Mouse (Mus musculus): ENCODE data around the gene Mapk1ip1. TPM values are rescaled to one million over a fixed set of nuclear protein-coding genes. Genes with fewer than 3 reads are reported as not detected.

Mapk1ip1 gene
- 47.1 and 49.7 TPM in 2 replicates for polyA plus RNA-seq (2012; rRNA removed)

GRCm38 (mm10) chr7:138845544-138846391 is at the start of gene Mapk1ip1, which contains the start of gene Ppp2r2d:
TSS of gene Mapk1ip1 (minus strand) at chr7:138846273.
TSS of gene Ppp2r2d (plus strand) at chr7:138846079.
- Histone ChIP-seq H3K36me3 (ENCODE audit: control insufficient read depth, insufficient read depth, low read length) (peaks cover 2% of the 10 kb centered on the region; the same call in 1 of the 2 replicates), H3K4me3 (ENCODE audit: extremely low read depth, insufficient read depth, insufficient read length) (peak within 1 kb of the TSS; percentile 86)

GRCm38 (mm10) chr7:138885365-138886289 is 39.6 kb upstream of the Mapk1ip1 start:
- Histone ChIP-seq H3K36me3 (ENCODE audit: control insufficient read depth, insufficient read depth, low read length) (peaks cover 7% of the 10 kb centered on the region), H3K4me1 (ENCODE audit: control insufficient read depth, insufficient read depth, insufficient read length) (no peaks in the 10 kb centered on the region), H3K4me3 (ENCODE audit: extremely low read depth, insufficient read depth, insufficient read length) (no peak overlapping the region), H3K27ac (ENCODE audit: insufficient read depth, low read length) (no peak overlapping the region), H3K27me3 (ENCODE audit: control insufficient read depth, insufficient read depth, low read length) (no peaks in the 10 kb centered on the region)
- no peak for TF ChIP-seq CTCF (IDR thresholded peaks at IDR 0.05; ENCODE audit: extremely low read depth, insufficient read depth, insufficient read length, insufficient replicate concordance)
- 77% methylated on average over 12 of the region's 13 CpGs for WGBS
- no peak for DNase-seq (ENCODE audit: low read depth in 1 of 2, low spot score in 2 of 2)

More at GRCm38 (mm10) chr7:138845544-138846391, at the start of gene Mapk1ip1, which contains the start of gene Ppp2r2d:
- H3K4me1 ChIP-seq (ENCODE audit: control insufficient read depth, insufficient read depth, insufficient read length): peaks cover 16% of the 10 kb centered on the region
- WGBS: under 1% methylated on average over 51 of the region's 51 CpGs
- DNase-seq (ENCODE audit: low read depth in 1 of 2, low spot score in 2 of 2): peak; percentile 92 to 94
- TF ChIP-seq POLR2A (IDR thresholded peaks at IDR 0.05; ENCODE audit: low read depth, low read length) (no peak; the same call in 1 of the 2 replicates), CTCF (IDR thresholded peaks at IDR 0.05; ENCODE audit: extremely low read depth, insufficient read depth, insufficient read length, insufficient replicate concordance) (peak; percentile 41; the same call in 1 of the 2 replicates)
- no peaks in the 10 kb centered on the region; the same call in 1 of the 2 replicates for H3K27me3 ChIP-seq (ENCODE audit: control insufficient read depth, insufficient read depth, low read length)
- peak within 1 kb of the TSS; percentile 95 for H3K27ac ChIP-seq (ENCODE audit: insufficient read depth, low read length)

GRCm38 (mm10) chr7:138883724-138884123 is 37.7 kb upstream of the Mapk1ip1 start:
- no peak overlapping the region for H3K4me3 ChIP-seq (ENCODE audit: extremely low read depth, insufficient read depth, insufficient read length)
- WGBS: 96% methylated on average over 3 of the region's 3 CpGs
- no peaks in the 10 kb centered on the region for H3K27me3 ChIP-seq (ENCODE audit: control insufficient read depth, insufficient read depth, low read length)
- TF ChIP-seq POLR2A (IDR thresholded peaks at IDR 0.05; ENCODE audit: low read depth, low read length) (no peak), CTCF (IDR thresholded peaks at IDR 0.05; ENCODE audit: extremely low read depth, insufficient read depth, insufficient read length, insufficient replicate concordance) (no peak)
- H3K4me1 ChIP-seq (ENCODE audit: control insufficient read depth, insufficient read depth, insufficient read length): no peaks in the 10 kb centered on the region
- no peak for DNase-seq (ENCODE audit: low read depth in 1 of 2, low spot score in 2 of 2)
- H3K36me3 ChIP-seq (ENCODE audit: control insufficient read depth, insufficient read depth, low read length): peaks cover 14% of the 10 kb centered on the region
- no peak overlapping the region for H3K27ac ChIP-seq (ENCODE audit: insufficient read depth, low read length)

- H3K36me3 ChIP-seq (ENCODE audit: control insufficient read depth, insufficient read depth, low read length): peaks cover 29% of the 10 kb centered on the region
- H3K4me1 ChIP-seq (ENCODE audit: control insufficient read depth, insufficient read depth, insufficient read length): no peaks in the 10 kb centered on the region
- no peak for TF ChIP-seq POLR2A (IDR thresholded peaks at IDR 0.05; ENCODE audit: low read depth, low read length)
- TF ChIP-seq CTCF (IDR thresholded peaks at IDR 0.05; ENCODE audit: extremely low read depth, insufficient read depth, insufficient read length, insufficient replicate concordance): no peak
- WGBS: 82% methylated on average over 3 of the region's 3 CpGs
- H3K27me3 ChIP-seq (ENCODE audit: control insufficient read depth, insufficient read depth, low read length): no peaks in the 10 kb centered on the region
- no peak for DNase-seq (ENCODE audit: low read depth in 1 of 2, low spot score in 2 of 2)
- no peak overlapping the region for H3K27ac ChIP-seq (ENCODE audit: insufficient read depth, low read length)
- H3K4me3 ChIP-seq (ENCODE audit: extremely low read depth, insufficient read depth, insufficient read length): no peak overlapping the region
Measured at GRCm38 (mm10) chr7:138875031-138875430, 29.0 kb upstream of the Mapk1ip1 start.

- 95% methylated on average over 3 of the region's 3 CpGs for WGBS
- TF ChIP-seq CTCF (IDR thresholded peaks at IDR 0.05; ENCODE audit: extremely low read depth, insufficient read depth, insufficient read length, insufficient replicate concordance) (no peak), POLR2A (IDR thresholded peaks at IDR 0.05; ENCODE audit: low read depth, low read length) (no peak)
- Histone ChIP-seq H3K27ac (ENCODE audit: insufficient read depth, low read length) (no peak overlapping the region), H3K36me3 (ENCODE audit: control insufficient read depth, insufficient read depth, low read length) (peaks cover 27% of the 10 kb centered on the region), H3K4me1 (ENCODE audit: control insufficient read depth, insufficient read depth, insufficient read length) (no peaks in the 10 kb centered on the region), H3K4me3 (ENCODE audit: extremely low read depth, insufficient read depth, insufficient read length) (no peak overlapping the region), H3K27me3 (ENCODE audit: control insufficient read depth, insufficient read depth, low read length) (no peaks in the 10 kb centered on the region)
- no peak for DNase-seq (ENCODE audit: low read depth in 1 of 2, low spot score in 2 of 2)
Measured at GRCm38 (mm10) chr7:138872956-138873355, 26.9 kb upstream of the Mapk1ip1 start.

GRCm38 (mm10) chr7:138868316-138868715 is 22.2 kb upstream of the Mapk1ip1 start:
- Histone ChIP-seq H3K36me3 (ENCODE audit: control insufficient read depth, insufficient read depth, low read length) (peaks cover 8% of the 10 kb centered on the region), H3K4me3 (ENCODE audit: extremely low read depth, insufficient read depth, insufficient read length) (no peak overlapping the region), H3K4me1 (ENCODE audit: control insufficient read depth, insufficient read depth, insufficient read length) (no peaks in the 10 kb centered on the region), H3K27me3 (ENCODE audit: control insufficient read depth, insufficient read depth, low read length) (no peaks in the 10 kb centered on the region), H3K27ac (ENCODE audit: insufficient read depth, low read length) (no peak overlapping the region)
- TF ChIP-seq CTCF (IDR thresholded peaks at IDR 0.05; ENCODE audit: extremely low read depth, insufficient read depth, insufficient read length, insufficient replicate concordance) (no peak), POLR2A (IDR thresholded peaks at IDR 0.05; ENCODE audit: low read depth, low read length) (no peak)
- WGBS: 92% methylated on average over 4 of the region's 4 CpGs
- DNase-seq (ENCODE audit: low read depth in 1 of 2, low spot score in 2 of 2): no peak
